ENCODE assay signal across 15 mouse cellular contexts in genomic region chr2:74064369-74064768, GRCm38 (mm10).
DNase-seq lines count a peak whose midpoint lies in the region; ATAC-seq and TF ChIP-seq lines count a peak whose summit lies in the region.
"Had no signal": no experiment of that assay in that cellular context is flagged by ENCODE, and none has a peak within 500 bp of the region (broad histone marks: within the 10 kb centered on the region; RNA-seq: fewer than 3 reads in every experiment).

No protein-coding gene starts in this region.

- peak; percentile 28 to 30 for DNase-seq in cerebellum, postnatal 14 days
- DNase-seq in cerebellum, adult 9-11 months = no peak
- DNase-seq in midbrain, embryonic 11.5 days (ENCODE audit: low spot score, missing footprints) = peak; percentile 44
- no peak for DNase-seq in midbrain, embryonic 10.5 days (ENCODE audit: low spot score)
- DNase-seq in limb, embryonic 14.5 days (ENCODE audit: low spot score) = no peak
- no peak for DNase-seq in ovary, postnatal 14 days (ENCODE audit: low spot score)
- no peak for DNase-seq in urinary bladder, postnatal 14 days (ENCODE audit: low spot score)
- DNase-seq: kidney, adult 18-20 months; liver; lung, adult 18-20 months; thymus, adult 18-20 months had no signal

- no peak overlapping the region for H3K9ac ChIP-seq in midbrain, embryonic 11.5 days (ENCODE audit: low read length)
- H3K9ac ChIP-seq in limb, embryonic 14.5 days (ENCODE audit: low read depth, low read length, severe bottlenecking) = no peak overlapping the region
- H3K9ac ChIP-seq in neural tube, embryonic 14.5 days (replicated peaks; ENCODE audit: low read depth, low read length) = no peak overlapping the region
- H3K9ac ChIP-seq: embryonic facial prominence, embryonic 12.5 days; heart, embryonic 13.5 days had no signal

- no peaks in the 10 kb centered on the region for H3K36me3 ChIP-seq in midbrain, embryonic 11.5 days (ENCODE audit: control insufficient read depth, insufficient read depth, low read length)
- no peaks in the 10 kb centered on the region for H3K36me3 ChIP-seq in midbrain, embryonic 10.5 days
- no peaks in the 10 kb centered on the region for H3K36me3 ChIP-seq in limb, embryonic 14.5 days (ENCODE audit: control insufficient read depth, insufficient read depth, low read length)
- no peaks in the 10 kb centered on the region for H3K36me3 ChIP-seq in neural tube, embryonic 14.5 days (ENCODE audit: control insufficient read depth, insufficient read depth, low read length)
- H3K36me3 ChIP-seq: embryonic facial prominence, embryonic 12.5 days; heart, embryonic 13.5 days had no signal

- H3K4me2 ChIP-seq in midbrain, embryonic 11.5 days = no peak overlapping the region
- peak overlapping the region; percentile 40; the same call in 1 of the 2 replicates for H3K4me2 ChIP-seq in limb, embryonic 14.5 days (replicated peaks; ENCODE audit: low read depth, low read length, severe bottlenecking)
- peak overlapping the region; percentile 42 for H3K4me2 ChIP-seq in neural tube, embryonic 14.5 days (ENCODE audit: low read depth, low read length)
- H3K4me2 ChIP-seq: embryonic facial prominence, embryonic 12.5 days; heart, embryonic 13.5 days had no signal

- 66% methylated on average over 9 of the region's 9 CpGs for whole genome bisulfite sequencing in midbrain, embryonic 11.5 days
- 81% methylated on average over 9 of the region's 9 CpGs for WGBS in midbrain, embryonic 10.5 days
- 55% methylated on average over 9 of the region's 9 CpGs for WGBS in limb, embryonic 14.5 days
- WGBS in neural tube, embryonic 14.5 days = 35% methylated on average over 9 of the region's 9 CpGs

- H3K4me1 ChIP-seq in midbrain, embryonic 11.5 days (ENCODE audit: control insufficient read depth, insufficient read depth, low read length) = no peaks in the 10 kb centered on the region
- peaks cover 12% of the 10 kb centered on the region; the same call in 1 of the 2 replicates for H3K4me1 ChIP-seq in midbrain, embryonic 10.5 days
- peaks cover 5% of the 10 kb centered on the region; the same call in 1 of the 2 replicates for H3K4me1 ChIP-seq in limb, embryonic 14.5 days (ENCODE audit: control insufficient read depth, insufficient read depth, low read length)
- H3K4me1 ChIP-seq in neural tube, embryonic 14.5 days (ENCODE audit: control insufficient read depth, insufficient read depth, low read length) = peaks cover 14% of the 10 kb centered on the region; the same call in 1 of the 2 replicates
- H3K4me1 ChIP-seq: heart, embryonic 13.5 days had no signal

- no peak for TF ChIP-seq POLR2A in limb, embryonic 14.5 days (IDR thresholded peaks at IDR 0.05; ENCODE audit: borderline replicate concordance, extremely low read depth, insufficient read depth, insufficient read length)

- ATAC-seq in midbrain, embryonic 11.5 days (ENCODE audit: low FRiP score) = no peak
- ATAC-seq in limb, embryonic 14.5 days (ENCODE audit: low FRiP score, low read depth) = no peak
- ATAC-seq in neural tube, embryonic 14.5 days (ENCODE audit: low read depth) = peak; percentile 4; the same call in 1 of the 2 replicates

- no peaks in the 10 kb centered on the region for H3K9me3 ChIP-seq in midbrain, embryonic 11.5 days (ENCODE audit: control insufficient read depth, low read length)
- no peaks in the 10 kb centered on the region for H3K9me3 ChIP-seq in midbrain, embryonic 10.5 days (replicated peaks)
- no peaks in the 10 kb centered on the region for H3K9me3 ChIP-seq in limb, embryonic 14.5 days (ENCODE audit: control insufficient read depth, low read length)
- no peaks in the 10 kb centered on the region for H3K9me3 ChIP-seq in neural tube, embryonic 14.5 days (ENCODE audit: control insufficient read depth, low read length)
- H3K9me3 ChIP-seq: embryonic facial prominence, embryonic 12.5 days; heart, embryonic 13.5 days had no signal

- H3K27ac ChIP-seq in midbrain, embryonic 11.5 days (ENCODE audit: low read depth, low read length) = no peak overlapping the region
- no peak overlapping the region for H3K27ac ChIP-seq in midbrain, embryonic 10.5 days (replicated peaks)
- no peak overlapping the region for H3K27ac ChIP-seq in limb, embryonic 14.5 days (replicated peaks; ENCODE audit: low read depth, low read length)
- H3K27ac ChIP-seq in neural tube, embryonic 14.5 days (ENCODE audit: low read depth, low read length) = peak overlapping the region; percentile 69; the same call in 1 of the 2 replicates
- H3K27ac ChIP-seq: embryonic facial prominence, embryonic 12.5 days; heart, embryonic 13.5 days; left cerebral cortex, adult 2 months had no signal

- no peaks in the 10 kb centered on the region for H3K27me3 ChIP-seq in midbrain, embryonic 11.5 days (ENCODE audit: control insufficient read depth, insufficient read depth, low read length)
- peaks cover 14% of the 10 kb centered on the region for H3K27me3 ChIP-seq in midbrain, embryonic 10.5 days (ENCODE audit: low read depth, poor library complexity, severe bottlenecking)
- no peaks in the 10 kb centered on the region for H3K27me3 ChIP-seq in limb, embryonic 14.5 days (ENCODE audit: control insufficient read depth, insufficient read depth, low read length)
- H3K27me3 ChIP-seq in neural tube, embryonic 14.5 days (ENCODE audit: control insufficient read depth, insufficient read depth, low read length) = no peaks in the 10 kb centered on the region

- H3K4me3 ChIP-seq in midbrain, embryonic 11.5 days (ENCODE audit: low read depth, low read length) = no peak overlapping the region
- H3K4me3 ChIP-seq in midbrain, embryonic 10.5 days = no peak overlapping the region
- H3K4me3 ChIP-seq in limb, embryonic 14.5 days (replicated peaks; ENCODE audit: low read length) = no peak overlapping the region
- no peak overlapping the region for H3K4me3 ChIP-seq in neural tube, embryonic 14.5 days (ENCODE audit: low read depth, low read length)
- H3K4me3 ChIP-seq: embryonic facial prominence, embryonic 12.5 days; heart, embryonic 13.5 days had no signal

Comparison
In these comparisons a context has a peak if more than half of its experiments do, and no peak if none do; other contexts are left out.
1. DNase-seq: peak in cerebellum, postnatal 14 days (2 of 2) and midbrain, embryonic 11.5 days (single experiment); none in cerebellum, adult 9-11 months (single experiment), midbrain, embryonic 10.5 days (single experiment), limb, embryonic 14.5 days (single experiment), ovary, postnatal 14 days (single experiment) and urinary bladder, postnatal 14 days (single experiment).